Mouse (Mus musculus) lung, postnatal 0 days (tissue): Measurements from ENCODE around the gene Invs.

ENCODE experiments used
- CTCF ChIP-seq: IDR thresholded peaks from 2 replicates; pipeline ENCODE4 v1.5.1; 2016; ENCODE audit warnings: antibody characterized with exemption, mild to moderate bottlenecking
- EP300 ChIP-seq: IDR thresholded peaks from 2 replicates; pipeline ENCODE4 v1.6.1; 2016; ENCODE audit warnings: antibody characterized with exemption, mild to moderate bottlenecking, control low read depth

GRCm38 (mm10) chr4:48244280-48244679, 35.3 kb upstream of the Invs start:
- TF ChIP-seq CTCF (no peak), EP300 (no peak)
